Mouse (Mus musculus) G1E (cell line): ENCODE results near the gene Plac8. TPM values are rescaled to one million over a fixed set of nuclear protein-coding genes. Genes with fewer than 3 reads are reported as not detected.

Experiments
- ATAC-seq: 2 replicates; pipeline ENCODE4 v1.8.0; 2016; ENCODE audit warnings: mild to moderate bottlenecking; ENCODE audit not compliant: insufficient number of reproducible peaks, poor library complexity, low FRiP score, severe bottlenecking; ENCODE audit errors: extremely low read depth
- DNase-seq: peaks from one replicate; pipeline ENCODE4 v3.0.0; 2012; ENCODE audit warnings: low spot score
- H3K27me3 ChIP-seq: 2 replicates; pipeline ENCODE4 v1.6.1; 2012; ENCODE audit warnings: mild to moderate bottlenecking, low read length, inconsistent platforms; ENCODE audit not compliant: insufficient read depth
- H3K36me3 ChIP-seq: replicated peaks from 2 replicates; pipeline ENCODE3; 2012; ENCODE audit warnings: mild to moderate bottlenecking, inconsistent platforms
- H3K4me1 ChIP-seq: 2 replicates; pipeline ENCODE4 v1.6.1; 2012; ENCODE audit warnings: low read depth, low read length, inconsistent platforms, mixed read lengths; ENCODE audit not compliant: insufficient read depth
- H3K4me3 ChIP-seq: 2 replicates; pipeline ENCODE4 v1.5.1; 2012; ENCODE audit warnings: low read depth, mild to moderate bottlenecking, inconsistent platforms, low read length, moderate library complexity, mixed read lengths
- H3K9me3 ChIP-seq: replicated peaks from 2 replicates; pipeline ENCODE4 v1.6.1; 2012; ENCODE audit warnings: inconsistent platforms
- CTCF ChIP-seq: IDR thresholded peaks from 2 replicates; pipeline ENCODE4 v1.5.1; 2012; ENCODE audit warnings: low read depth, low read length, inconsistent platforms, mixed read lengths
- GATA1 ChIP-seq: IDR thresholded peaks from 2 replicates; pipeline ENCODE4 v1.6.1; 2012; ENCODE audit warnings: borderline replicate concordance, low read length, inconsistent platforms, mixed read lengths
- GATA2 ChIP-seq: IDR thresholded peaks from 2 replicates; pipeline ENCODE4 v1.6.1; 2012; ENCODE audit warnings: low read depth, low read length, inconsistent platforms, borderline replicate concordance
- POLR2AphosphoS5 ChIP-seq: IDR thresholded peaks from 2 replicates; pipeline ENCODE4 v1.6.1; 2012; ENCODE audit warnings: low read depth, low read length, inconsistent platforms; ENCODE audit not compliant: insufficient replicate concordance
- TAL1 ChIP-seq: conservative IDR thresholded peaks from 2 replicates; pipeline ENCODE4 v1.6.1; 2012; ENCODE audit warnings: low read depth, low read length, inconsistent platforms, mixed read lengths
- polyA plus RNA-seq: library from polyadenylated mRNA; stranded (reverse); fragments of >175 nt; gene quantifications from 2 replicates; pipeline ENCODE4 v1.2.3, GENCODE M21; 2012
- total RNA-seq, 2 experiments: library from RNA; stranded (forward) in 1 of 2; stranded (reverse) in 1 of 2; fragments of 200-1000 nt in 1 of 2; fragments of >200 nt in 1 of 2; fragmentation: Nextera tagmentation in 1 of 2; gene quantifications; 2 replicates each; pipeline ENCODE4 v1.2.3; 2014 to 2017

Gene Plac8
- total and polyA plus RNA-seq, 3 experiments: 0.36 to 8.9 (median 5.9) TPM

GRCm38 (mm10) chr5:100594803-100595467 is 22.9 kb upstream of the Plac8 start:
- no peak overlapping the region for H3K4me3 ChIP-seq
- no peak for DNase-seq

GRCm38 (mm10) chr5:100590505-100590904 is 18.5 kb upstream of the Plac8 start:
- no peak for ATAC-seq
- no peak for DNase-seq
- peaks cover 2% of the 10 kb centered on the region; the same call in 1 of the 2 replicates for H3K4me1 ChIP-seq
- no peaks in the 10 kb centered on the region for H3K36me3 ChIP-seq
- H3K4me3 ChIP-seq: no peak overlapping the region
- H3K9me3 ChIP-seq: peaks cover 3% of the 10 kb centered on the region; the same call in 1 of the 2 replicates
- peaks cover 13% of the 10 kb centered on the region for H3K27me3 ChIP-seq
- no peak for TF ChIP-seq TAL1
- TF ChIP-seq GATA2: no peak

More at GRCm38 (mm10) chr5:100594803-100595467, 22.9 kb upstream of the Plac8 start:
- Histone ChIP-seq H3K36me3 (no peaks in the 10 kb centered on the region), H3K4me1 (peaks cover 6% of the 10 kb centered on the region), H3K9me3 (peaks cover 3% of the 10 kb centered on the region; the same call in 1 of the 2 replicates), H3K27me3 (peaks cover 8% of the 10 kb centered on the region; the same call in 1 of the 2 replicates)
- ATAC-seq: no peak
- no peak for TF ChIP-seq GATA2
- TF ChIP-seq POLR2AphosphoS5: no peak
- TF ChIP-seq GATA1: no peak
- no peak for TF ChIP-seq CTCF
- TF ChIP-seq TAL1: no peak

GRCm38 (mm10) chr5:100587626-100588025 is 15.6 kb upstream of the Plac8 start:
- no peak for TF ChIP-seq TAL1
- TF ChIP-seq CTCF: no peak
- H3K36me3 ChIP-seq: no peaks in the 10 kb centered on the region
- ATAC-seq: no peak
- no peak for DNase-seq
- peaks cover 13% of the 10 kb centered on the region for H3K4me1 ChIP-seq
- no peaks in the 10 kb centered on the region for H3K9me3 ChIP-seq
- peaks cover 14% of the 10 kb centered on the region for H3K27me3 ChIP-seq
- H3K4me3 ChIP-seq: no peak overlapping the region

GRCm38 (mm10) chr5:100587136-100587535 is 15.1 kb upstream of the Plac8 start:
- Histone ChIP-seq H3K27me3 (peaks cover 14% of the 10 kb centered on the region), H3K36me3 (no peaks in the 10 kb centered on the region), H3K9me3 (no peaks in the 10 kb centered on the region), H3K4me1 (peaks cover 17% of the 10 kb centered on the region), H3K4me3 (no peak overlapping the region)
- DNase-seq (no peak), ATAC-seq (no peak)
- no peak for TF ChIP-seq CTCF
- TF ChIP-seq GATA1: no peak
- no peak for TF ChIP-seq POLR2AphosphoS5

DNA sequence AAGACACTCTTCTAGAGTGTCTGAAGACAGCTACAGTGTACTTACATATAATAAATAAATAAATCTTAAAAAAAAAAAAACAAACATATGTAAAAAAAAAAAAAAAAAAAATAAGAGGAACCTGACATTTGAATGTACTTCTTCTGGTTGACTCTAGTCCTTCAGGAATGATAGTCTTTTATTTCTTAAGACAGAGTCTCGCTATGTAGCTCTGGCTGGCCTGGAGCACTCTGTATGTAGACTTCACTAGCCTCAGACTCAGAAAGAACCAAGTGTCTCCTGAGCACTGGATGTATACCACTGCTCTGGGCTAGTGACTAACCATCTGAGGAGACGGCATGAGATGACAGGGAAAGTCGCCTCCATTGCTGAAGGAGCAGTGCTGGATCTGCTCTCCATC is 13.6 kb upstream of the Plac8 start:
- no peak for DNase-seq
- Histone ChIP-seq H3K9me3 (no peaks in the 10 kb centered on the region), H3K36me3 (no peaks in the 10 kb centered on the region), H3K4me1 (peaks cover 21% of the 10 kb centered on the region), H3K27me3 (peaks cover 16% of the 10 kb centered on the region), H3K4me3 (no peak overlapping the region)
- TF ChIP-seq POLR2AphosphoS5: no peak
- no peak for TF ChIP-seq GATA2
- no peak for TF ChIP-seq GATA1
- TF ChIP-seq CTCF: no peak
- no peak for TF ChIP-seq TAL1
- ATAC-seq: no peak

DNA sequence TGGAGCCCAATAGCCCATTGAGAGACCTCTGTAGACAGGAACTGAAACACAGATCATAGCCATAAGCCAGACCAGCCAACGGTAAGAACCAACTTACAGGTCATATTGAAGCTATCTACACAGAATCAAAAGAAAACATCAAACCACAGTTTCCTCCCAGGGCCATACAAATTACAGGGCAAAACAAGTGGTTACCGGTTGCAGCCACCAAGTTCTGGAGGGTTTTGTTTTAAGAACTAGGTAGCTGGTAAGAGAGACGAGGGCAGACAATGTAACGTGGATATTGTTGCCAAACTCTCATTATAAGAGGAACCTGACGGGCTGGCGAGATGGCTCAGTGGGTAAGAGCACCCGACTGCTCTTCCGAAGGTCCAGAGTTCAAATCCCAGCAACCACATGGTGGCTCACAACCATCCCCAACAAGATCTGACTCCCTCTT is 13.2 kb upstream of the Plac8 start:
- ATAC-seq (no peak), DNase-seq (no peak)
- Histone ChIP-seq H3K36me3 (no peaks in the 10 kb centered on the region), H3K4me1 (peaks cover 21% of the 10 kb centered on the region), H3K4me3 (no peak overlapping the region), H3K9me3 (no peaks in the 10 kb centered on the region), H3K27me3 (peaks cover 18% of the 10 kb centered on the region)
- no peak for TF ChIP-seq CTCF
- no peak for TF ChIP-seq POLR2AphosphoS5
- TF ChIP-seq TAL1: no peak
- TF ChIP-seq GATA1: no peak
- no peak for TF ChIP-seq GATA2

- no peak overlapping the region for H3K4me3 ChIP-seq
- no peak for ATAC-seq
- H3K27me3 ChIP-seq: peaks cover 28% of the 10 kb centered on the region
- TF ChIP-seq GATA1: no peak
- no peak for TF ChIP-seq CTCF
- TF ChIP-seq GATA2: no peak
- no peak for TF ChIP-seq POLR2AphosphoS5
- TF ChIP-seq TAL1: no peak
- no peaks in the 10 kb centered on the region for H3K36me3 ChIP-seq
- H3K9me3 ChIP-seq: no peaks in the 10 kb centered on the region
- no peak for DNase-seq
- peaks cover 21% of the 10 kb centered on the region for H3K4me1 ChIP-seq
Measured at GRCm38 (mm10) chr5:100583066-100583465, 11.0 kb upstream of the Plac8 start.
